Mouse (Mus musculus) megakaryocyte progenitor cell, adult 5-6 weeks (primary cell): ENCODE measurements around the gene Gucy2d. TPM values are rescaled to one million over a fixed set of nuclear protein-coding genes. Genes with fewer than 3 reads are reported as not detected.

Experiments used
- ATAC-seq: replicated peaks from 2 replicates; pipeline ENCODE4 v1.8.0; 2016; ENCODE audit warnings: mild to moderate bottlenecking, moderate TSS enrichment, inconsistent platforms; ENCODE audit not compliant: poor library complexity
- total RNA-seq, 2 experiments: library from RNA; stranded (forward) in 1 of 2; stranded (reverse) in 1 of 2; fragments of 157-497, 149-512 nt in 1 of 2; fragments of 200-1000 nt in 1 of 2; gene quantifications; 2 replicates each; pipeline versions ENCODE4 v1.2.3 to v1.2.4; 2015 to 2017

The Gucy2d gene
- total RNA-seq (2015) (not detected in 2 replicates), total RNA-seq (2017) (not detected in 2 replicates)

GRCm38 (mm10) chr7:98439956-98440466 is at the start of gene Gucy2d:
Gene Gucy2d (plus strand): TSS chr7:98440416.
- no peak for ATAC-seq

DNA sequence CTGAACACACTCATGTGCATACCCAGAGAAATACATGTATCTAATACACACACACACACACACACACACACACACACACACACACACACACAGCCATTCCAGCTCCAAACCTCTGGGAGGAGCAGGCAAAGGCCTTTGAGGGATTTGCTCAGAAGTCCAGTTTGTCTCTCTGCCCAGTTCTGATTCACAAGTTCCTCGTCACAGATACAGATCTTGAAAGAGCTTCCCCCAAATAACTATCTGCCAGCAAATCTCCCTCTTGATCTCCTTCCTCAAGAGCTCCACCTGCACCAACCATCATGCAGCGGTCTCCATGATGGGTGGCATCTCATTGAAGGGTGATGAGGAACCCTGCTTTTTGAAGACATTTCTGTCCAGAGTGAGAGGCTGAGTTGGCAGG is 49.7 kb upstream of the Gucy2d start:
- no peak for ATAC-seq

DNA sequence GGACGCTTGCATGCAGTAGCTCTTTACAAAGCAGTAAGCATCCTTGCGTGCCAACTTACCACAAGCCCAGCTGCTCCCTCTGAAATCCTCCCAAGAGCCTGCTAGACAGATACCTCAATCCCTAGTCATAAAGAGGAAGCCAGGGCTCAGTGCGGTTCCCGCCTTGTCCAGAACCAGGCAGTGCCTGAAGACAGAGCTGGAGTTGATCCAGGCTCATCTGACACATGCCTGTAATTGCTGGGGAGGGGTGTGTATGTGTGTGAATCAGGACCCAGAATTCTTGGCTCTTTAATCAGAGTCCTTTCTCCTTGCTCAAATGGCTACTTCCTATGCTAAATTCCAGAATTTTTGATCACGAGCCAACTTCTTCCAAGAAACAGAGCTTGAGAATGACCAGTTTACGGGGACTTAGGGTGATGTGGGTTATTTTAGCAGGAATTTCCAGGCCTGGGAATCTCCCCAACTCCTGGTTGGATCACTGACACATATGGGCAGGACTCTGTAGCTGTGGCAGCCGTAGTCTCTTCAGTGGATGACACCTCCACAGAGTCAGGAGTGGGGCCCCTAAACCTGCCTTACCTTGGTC is 48.8 kb upstream of the Gucy2d start:
- no peak for ATAC-seq

DNA sequence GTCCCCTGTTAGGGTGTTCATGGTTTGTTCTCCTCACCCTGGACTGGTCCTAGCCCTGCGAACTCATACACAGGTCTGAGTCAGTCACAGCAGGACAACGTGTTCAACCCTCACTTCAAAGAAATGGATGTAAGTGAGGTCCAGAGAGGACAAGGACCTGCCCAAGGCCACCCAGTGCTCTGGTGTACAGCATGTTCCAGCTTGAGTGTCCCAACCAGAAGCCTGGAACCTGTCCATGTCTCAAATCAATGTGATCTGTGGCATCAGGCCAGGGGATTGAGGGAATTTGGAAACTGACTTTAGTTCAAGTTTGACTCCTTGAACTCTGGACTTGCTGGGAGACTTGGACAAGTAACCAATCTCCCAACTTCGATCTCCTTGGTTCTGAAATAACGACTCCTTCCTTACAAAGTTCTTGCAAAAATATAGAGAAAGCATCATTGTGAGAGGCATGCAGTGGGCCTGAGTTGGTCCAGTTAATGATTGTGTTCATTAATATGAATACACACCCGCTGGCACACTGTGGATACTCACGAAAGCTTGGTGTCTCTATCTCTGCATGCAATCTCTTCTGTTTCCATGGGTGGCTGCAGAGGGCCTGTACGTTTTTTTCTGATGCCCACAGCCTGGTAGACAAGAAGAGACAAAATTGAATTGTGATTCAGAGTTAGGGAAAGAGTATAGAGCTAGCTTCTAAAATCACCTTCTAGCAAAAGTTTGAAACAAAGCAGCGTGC is 47.6 kb upstream of the Gucy2d start:
- ATAC-seq = no peak

GRCm38 (mm10) chr7:98402582-98403574 is 37.3 kb upstream of the Gucy2d start:
- no peak for ATAC-seq

- ATAC-seq = no peak
Observed at GRCm38 (mm10) chr7:98403996-98404395, 36.2 kb upstream of the Gucy2d start.

DNA sequence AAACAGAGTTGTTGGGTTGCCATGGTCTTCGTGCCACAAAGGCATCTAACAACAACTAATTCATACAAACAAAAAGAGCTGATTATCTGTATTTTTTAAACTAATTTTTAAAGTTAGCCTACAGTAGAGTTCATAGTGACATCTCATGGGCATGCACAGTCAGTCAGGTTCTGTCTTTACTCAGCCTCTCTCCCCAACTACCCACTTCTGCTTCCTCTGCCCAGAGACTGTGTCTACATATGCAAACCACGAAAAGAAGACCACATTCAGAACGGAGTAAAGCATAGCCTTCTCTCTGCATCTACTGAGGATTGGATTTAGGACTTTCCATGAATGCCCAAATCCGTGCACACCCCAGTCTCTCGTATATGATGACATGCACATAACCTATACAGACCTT is 32.6 kb upstream of the Gucy2d start:
- ATAC-seq = peak; percentile 57; the same call in 1 of the 2 replicates

- no peak for ATAC-seq
Observed at GRCm38 (mm10) chr7:98413115-98413514, 27.1 kb upstream of the Gucy2d start.

DNA sequence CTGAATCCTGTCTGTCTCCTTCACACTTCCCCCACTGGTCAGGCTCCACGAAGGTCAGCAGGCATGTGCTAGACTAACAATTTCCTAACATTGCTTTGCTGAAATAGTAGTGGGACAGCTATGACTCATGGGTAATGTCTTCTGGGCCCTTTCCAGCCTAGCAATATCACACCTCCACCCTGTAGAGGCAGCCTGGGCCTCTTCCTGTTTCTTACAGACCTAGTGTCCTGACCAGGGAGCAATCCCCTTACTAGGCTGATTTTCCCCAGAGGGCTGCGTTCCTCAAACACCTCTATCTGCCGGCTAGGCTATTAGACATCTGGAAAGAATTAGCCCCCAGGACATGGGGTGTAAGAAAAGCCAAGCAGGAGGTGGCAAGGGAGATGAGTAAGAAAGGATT is 24.7 kb upstream of the Gucy2d start:
- peak; percentile 84 for ATAC-seq

- no peak for ATAC-seq
Observed at GRCm38 (mm10) chr7:98416020-98416419, 24.2 kb upstream of the Gucy2d start.

GRCm38 (mm10) chr7:98418031-98418805 is 22.0 kb upstream of the Gucy2d start:
- ATAC-seq = no peak

- ATAC-seq = no peak
Observed at GRCm38 (mm10) chr7:98419366-98419765, 20.9 kb upstream of the Gucy2d start.

GRCm38 (mm10) chr7:98423546-98423945 is 16.7 kb upstream of the Gucy2d start:
- ATAC-seq = no peak

DNA sequence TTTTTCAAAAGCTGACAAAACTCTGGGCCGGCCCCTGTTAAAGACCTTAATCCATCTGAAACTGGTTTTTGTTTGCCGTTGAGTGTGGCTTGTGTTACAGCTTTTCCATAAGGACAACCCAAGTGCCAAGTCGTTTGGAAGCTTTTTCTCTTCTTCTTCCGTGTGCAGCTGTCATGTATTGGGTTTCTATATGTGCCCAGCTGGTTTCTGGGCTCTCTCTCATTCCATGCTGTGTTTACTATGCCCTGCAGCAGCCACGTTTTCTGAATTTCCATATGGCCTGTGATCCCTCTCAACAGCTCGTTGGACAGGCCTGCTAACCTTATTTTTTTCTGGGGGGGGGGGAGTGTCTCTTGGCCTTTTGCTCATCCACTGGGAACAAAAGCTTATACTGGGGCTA is 15.8 kb upstream of the Gucy2d start:
- no peak for ATAC-seq

- no peak for ATAC-seq
Observed at GRCm38 (mm10) chr7:98425551-98425950, 14.7 kb upstream of the Gucy2d start.

DNA sequence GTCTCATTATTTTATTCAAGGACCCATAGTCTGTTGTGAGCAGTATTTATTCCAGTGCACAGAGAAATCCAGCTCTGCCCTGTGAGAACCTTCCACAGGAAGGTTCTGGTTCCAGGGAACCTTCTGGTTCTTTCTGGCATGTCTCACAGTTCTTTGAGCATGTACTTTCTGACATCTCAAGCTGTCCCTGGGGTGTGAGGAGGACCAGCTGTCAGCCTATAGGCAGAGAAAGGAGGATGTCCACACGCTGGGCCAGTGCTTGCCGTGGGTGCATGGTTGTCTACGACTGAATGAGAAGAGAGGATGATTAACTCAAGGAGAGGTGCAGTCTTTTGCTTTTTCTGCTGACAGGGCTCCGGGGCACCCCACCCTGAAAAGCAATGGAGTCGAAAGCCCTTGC is 13.6 kb upstream of the Gucy2d start:
- no peak for ATAC-seq

DNA sequence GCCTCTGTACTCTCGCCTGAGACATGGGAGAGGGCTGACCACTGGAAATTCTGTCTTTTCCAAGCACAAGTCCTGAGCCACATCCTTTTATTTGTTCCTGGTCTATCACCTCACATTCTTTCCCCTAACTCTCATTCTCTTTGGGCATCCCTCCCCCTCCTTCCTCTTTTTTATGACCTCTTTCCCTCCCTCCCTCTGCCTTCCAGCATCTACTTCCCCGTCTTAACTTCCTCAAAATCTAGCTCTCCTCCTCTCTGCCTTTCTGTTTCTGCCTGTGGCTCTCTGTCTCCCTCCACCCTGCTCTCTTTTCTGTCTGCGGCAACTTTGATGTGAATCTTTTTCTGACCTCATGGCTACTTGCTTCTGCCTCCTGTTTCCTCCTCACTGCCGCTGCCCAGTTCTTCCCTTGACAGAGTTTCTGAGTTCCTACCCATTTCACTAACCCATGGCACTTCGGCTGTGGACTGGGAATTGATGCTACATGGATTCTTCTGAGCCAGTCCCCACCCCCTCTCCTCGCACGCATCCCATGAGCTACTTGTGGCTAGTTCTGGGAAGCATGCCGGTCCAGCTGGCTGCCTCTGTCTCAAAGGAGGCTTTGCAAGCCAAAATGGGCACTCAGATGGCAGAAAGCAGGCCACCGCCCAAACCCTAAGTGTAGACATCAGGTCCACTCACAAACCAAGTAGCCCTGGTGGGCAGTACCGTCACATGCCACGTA is 12.9 kb upstream of the Gucy2d start:
- peak; percentile 96 for ATAC-seq

DNA sequence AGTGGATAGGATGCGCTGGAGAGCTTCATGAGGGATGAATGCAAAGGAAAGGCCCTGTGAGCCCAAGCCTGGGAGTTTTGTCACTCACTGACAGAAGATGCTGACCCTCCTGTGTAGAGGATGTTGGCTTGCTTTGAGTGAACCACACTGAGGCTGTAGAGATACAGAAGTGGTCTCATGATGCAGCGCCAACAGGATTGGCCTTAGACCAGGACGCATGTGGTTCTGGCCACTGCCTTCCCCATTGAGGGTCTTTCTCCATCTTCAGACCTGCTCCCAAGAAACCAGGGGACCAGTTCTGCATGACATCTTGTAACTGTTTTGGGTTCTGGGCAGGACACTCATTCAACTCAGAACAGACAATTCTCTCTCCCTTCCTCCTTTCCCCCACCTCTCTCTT is 10.6 kb upstream of the Gucy2d start:
- no peak for ATAC-seq

- ATAC-seq = peak; percentile 35; the same call in 1 of the 2 replicates
Observed at GRCm38 (mm10) chr7:98430785-98431184, 9.4 kb upstream of the Gucy2d start.

- peak; percentile 82 for ATAC-seq
Observed at GRCm38 (mm10) chr7:98437629-98438028, 2.6 kb upstream of the Gucy2d start.
